Mouse (Mus musculus): ENCODE results near the gene Usp18.

- TF ChIP-seq GATA1 (IDR thresholded peaks at IDR 0.05; ENCODE audit: borderline replicate concordance, low read length) (no peak), FLI1 (IDR thresholded peaks at IDR 0.05; ENCODE audit: low read length) (no peak)
Measured at GRCm38 (mm10) chr6:121305571-121305970, 59.9 kb downstream of the Usp18 start.

Measured in megakaryocyte, embryonic 14.5 days (primary cell).